Comparison of ENCODE assay signal across 26 mouse cellular contexts in the genomic region with DNA sequence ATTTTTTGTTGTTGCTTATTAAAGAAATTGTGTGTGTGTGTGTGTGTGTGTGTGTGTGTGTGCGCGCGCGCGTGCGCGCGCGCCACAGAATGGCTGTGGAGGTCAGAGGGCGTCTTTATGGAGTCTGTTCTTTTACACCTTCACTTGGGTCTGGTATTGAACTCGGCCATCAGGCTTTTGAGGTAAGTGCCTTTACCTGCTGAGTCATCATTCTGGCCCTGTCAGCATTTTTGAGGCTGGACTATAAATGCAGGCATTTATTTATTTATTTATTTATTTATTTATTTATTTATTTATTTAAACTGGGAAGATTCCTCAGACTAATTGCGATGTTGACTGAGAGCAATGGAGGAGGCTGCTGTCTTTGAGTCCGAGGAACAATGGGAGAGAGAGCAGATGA.
"Had no signal": no experiment of that assay in that cellular context is flagged by ENCODE, and none has a peak within 500 bp of the region (broad histone marks: within the 10 kb centered on the region; RNA-seq: fewer than 3 reads in every experiment).

No protein-coding gene starts in this region.

- H3K4me1 ChIP-seq: embryonic facial prominence, embryonic 15.5 days had no signal

- H3K27ac ChIP-seq: embryonic facial prominence, embryonic 10.5 days; embryonic facial prominence, embryonic 12.5 days; embryonic facial prominence, embryonic 13.5 days; embryonic facial prominence, embryonic 15.5 days; forebrain, embryonic 10.5 days; forebrain, embryonic 12.5 days; forebrain, embryonic 13.5 days; forebrain, embryonic 15.5 days; gastrocnemius, adult 2 months; heart, adult 2 months had no signal

- DNase-seq: cerebellum, adult 9-10 months; cerebellum, postnatal 10 days; cerebellum, postnatal 14 days; cerebellum, postnatal 25 days; cerebellum, postnatal 36 days; embryo, embryonic 11 days; forebrain, postnatal 0 days; gastrocnemius, adult 2 months; gastrocnemius, postnatal 10 days; gastrocnemius, postnatal 14 days; gastrocnemius, postnatal 25 days; gastrocnemius, postnatal 36 days; heart, adult 11 months; heart, adult 18-20 months; heart, adult 2 months had no signal

- H3K9me3 ChIP-seq: embryonic facial prominence, embryonic 10.5 days; embryonic facial prominence, embryonic 12.5 days; embryonic facial prominence, embryonic 13.5 days; embryonic facial prominence, embryonic 15.5 days; forebrain, embryonic 10.5 days; forebrain, embryonic 12.5 days; forebrain, embryonic 13.5 days; forebrain, embryonic 15.5 days had no signal

- ATAC-seq: forebrain, embryonic 13.5 days; forebrain, embryonic 14.5 days; forebrain, embryonic 15.5 days; forebrain, embryonic 16.5 days; forebrain, postnatal 0 days had no signal

- H3K4me3 ChIP-seq: embryonic facial prominence, embryonic 10.5 days; embryonic facial prominence, embryonic 12.5 days; embryonic facial prominence, embryonic 13.5 days; embryonic facial prominence, embryonic 15.5 days; erythroblast, embryonic 14.5 days; forebrain, embryonic 10.5 days; forebrain, embryonic 12.5 days; forebrain, embryonic 13.5 days; forebrain, embryonic 15.5 days; gastrocnemius, adult 2 months; heart, adult 2 months had no signal

- H3K27me3 ChIP-seq: embryonic facial prominence, embryonic 12.5 days; embryonic facial prominence, embryonic 13.5 days; embryonic facial prominence, embryonic 15.5 days; forebrain, embryonic 12.5 days; forebrain, embryonic 13.5 days; forebrain, embryonic 15.5 days had no signal

- H3K36me3 ChIP-seq: embryonic facial prominence, embryonic 12.5 days; embryonic facial prominence, embryonic 13.5 days; embryonic facial prominence, embryonic 15.5 days; forebrain, embryonic 12.5 days; forebrain, embryonic 15.5 days had no signal

- H3K4me2 ChIP-seq: embryonic facial prominence, embryonic 12.5 days; embryonic facial prominence, embryonic 13.5 days; embryonic facial prominence, embryonic 15.5 days; forebrain, embryonic 12.5 days; forebrain, embryonic 13.5 days; forebrain, embryonic 15.5 days had no signal

- H3K9ac ChIP-seq: embryonic facial prominence, embryonic 12.5 days; embryonic facial prominence, embryonic 13.5 days; embryonic facial prominence, embryonic 15.5 days; forebrain, embryonic 12.5 days; forebrain, embryonic 13.5 days; forebrain, embryonic 15.5 days; forebrain, postnatal 0 days had no signal
